Mouse (Mus musculus): ENCODE data around the gene Fbxo44. TPM values are rescaled to one million over a fixed set of nuclear protein-coding genes. Genes with fewer than 3 reads are reported as not detected.
"Not testable (repeated sequence)": the region's sequence is repeated elsewhere in the genome, so short reads cannot be mapped to it uniquely, and the experiment has no call there.

Fbxo44 gene
- total RNA-seq, 4 experiments from 2014 or later = 15.3 to 41.5 (median 26.8) TPM

DNA sequence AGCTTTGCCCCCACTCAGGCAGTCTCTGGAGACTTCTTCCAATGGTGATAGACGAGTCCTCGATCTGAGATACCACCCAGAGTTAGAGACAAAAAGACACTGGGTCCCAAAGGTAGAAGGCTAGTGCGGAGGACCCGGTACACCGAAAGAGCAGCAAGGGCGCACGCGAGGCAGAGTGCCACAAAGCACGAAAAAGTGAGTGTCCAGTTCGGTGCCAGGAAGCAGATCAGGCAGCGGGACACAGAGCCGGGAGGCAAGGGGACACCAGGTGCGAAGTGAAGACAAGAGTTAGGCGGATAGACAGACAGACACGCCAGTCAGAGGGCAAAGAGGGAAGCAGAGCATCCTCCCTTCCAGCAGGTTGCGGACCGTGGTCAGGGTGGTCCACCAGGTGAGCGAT lies 30.1 kb downstream of the Fbxo44 start, which contains the start of gene Mad2l2:
TSS of gene Mad2l2 (plus strand) at position 252 of the 400 bp plus-strand sequence.
- no peak for DNase-seq

DNA sequence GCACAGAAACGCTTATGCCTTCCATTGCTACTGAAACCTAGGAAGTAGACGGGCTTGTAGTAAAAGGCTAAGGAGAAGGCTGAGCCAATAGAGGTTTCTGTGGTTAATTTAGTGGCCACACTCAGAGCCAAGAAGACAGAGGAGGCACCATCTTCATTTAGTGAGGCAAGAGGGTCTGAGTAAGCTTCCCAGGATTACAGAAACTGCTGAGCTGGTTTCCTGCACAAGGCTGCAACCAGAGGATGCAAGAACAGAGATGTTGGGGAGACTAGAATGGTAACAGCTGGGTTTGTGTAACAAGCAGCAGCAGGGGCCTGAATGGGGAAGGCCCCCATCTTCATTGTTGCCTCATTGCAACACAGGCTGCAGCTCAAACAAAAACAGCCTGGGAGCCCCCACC lies 31.6 kb downstream of the Fbxo44 start:
- DNase-seq = no peak

DNA sequence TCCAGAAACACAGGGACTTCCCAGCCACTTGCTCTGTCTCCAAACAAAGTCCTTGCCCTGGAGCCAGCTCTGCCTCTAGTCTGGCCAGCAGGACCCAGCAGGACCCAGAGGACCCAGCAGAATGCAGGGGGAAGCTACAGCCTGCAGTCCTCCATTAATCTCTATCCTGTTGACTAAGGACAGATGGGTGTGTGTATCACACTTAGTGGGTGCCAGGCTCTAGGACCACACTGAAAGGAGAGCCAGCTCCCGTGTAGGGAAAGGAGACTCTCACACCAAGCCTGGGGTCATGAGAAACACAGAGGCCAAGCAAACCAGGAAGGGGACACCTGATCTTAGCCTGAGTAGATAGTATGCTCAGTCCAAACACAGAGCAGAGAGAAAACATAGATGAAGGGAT lies 32.0 kb downstream of the Fbxo44 start:
- DNase-seq = no peak

DNA sequence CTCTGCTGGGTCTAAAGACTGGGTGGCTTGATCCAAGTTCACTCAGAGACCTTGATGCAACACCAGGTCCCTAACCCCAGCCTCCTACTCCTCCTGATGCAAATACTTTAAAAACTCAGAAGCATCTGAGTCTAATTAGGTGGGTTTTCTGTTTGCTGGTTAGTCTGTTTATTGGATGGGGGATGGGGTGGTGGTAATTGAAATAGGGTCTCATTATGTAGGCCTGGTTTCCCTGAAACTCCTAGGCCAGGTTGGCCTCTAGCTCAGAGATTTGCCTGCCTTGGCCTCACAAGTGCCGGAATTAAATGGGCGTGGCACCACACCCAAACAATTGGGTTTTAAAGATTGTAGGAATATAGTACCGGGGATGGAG lies 37.6 kb downstream of the Fbxo44 start:
- no peak for DNase-seq

DNA sequence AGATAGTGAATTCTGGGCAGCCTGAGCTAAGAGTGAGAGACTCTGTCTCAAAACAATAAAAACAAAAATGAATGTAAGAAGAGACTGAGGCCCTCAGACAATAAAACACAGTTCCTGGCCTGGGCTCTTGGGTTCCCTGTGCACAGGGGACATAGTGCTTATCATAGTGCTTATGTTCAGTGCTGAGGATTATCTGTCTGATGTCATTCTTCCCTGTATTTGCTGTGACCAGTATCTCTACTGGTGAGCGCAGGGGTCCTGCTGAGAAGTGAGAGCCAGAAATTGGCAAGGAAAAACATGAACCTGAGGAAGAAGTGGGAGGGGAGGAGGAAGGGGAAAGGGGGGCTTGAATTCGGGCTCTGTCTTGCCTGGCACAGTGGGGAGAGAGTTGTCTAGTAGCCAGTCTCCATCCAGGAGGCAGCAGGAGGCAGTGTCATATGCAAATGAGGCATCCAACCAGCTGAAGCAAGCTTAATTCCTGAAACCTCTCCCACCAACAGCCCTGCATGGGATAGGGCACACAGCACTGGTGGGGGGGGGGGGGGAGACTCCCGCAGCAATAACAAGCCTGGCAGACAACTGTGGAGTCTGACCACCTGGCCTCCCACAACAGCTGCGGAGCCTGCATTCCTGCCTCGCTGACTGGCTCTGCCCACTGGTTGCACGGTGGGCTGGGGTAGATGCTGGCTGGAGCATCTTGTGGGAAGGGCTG lies 38.1 kb downstream of the Fbxo44 start:
- DNase-seq = no peak

DNA sequence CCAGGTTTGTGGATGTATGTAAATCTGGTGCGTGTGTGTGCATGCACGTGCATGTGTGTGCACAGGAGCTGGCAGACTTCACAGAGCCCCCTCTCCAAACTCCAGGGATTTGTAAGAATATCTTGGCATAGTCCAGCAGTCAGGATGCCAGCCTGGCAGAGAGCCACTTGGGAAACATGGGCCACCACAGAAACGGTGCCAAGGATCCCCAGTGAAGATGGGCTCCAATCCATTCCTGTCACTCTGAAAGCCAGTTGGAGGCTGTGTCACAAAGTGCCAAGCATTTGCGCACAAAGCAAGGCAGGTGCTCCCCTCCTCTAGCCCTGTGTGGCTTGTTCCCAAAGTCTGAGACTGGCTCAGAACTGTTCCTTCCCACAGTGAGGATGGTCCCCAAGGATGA lies 38.9 kb downstream of the Fbxo44 start:
- no peak for DNase-seq

DNA sequence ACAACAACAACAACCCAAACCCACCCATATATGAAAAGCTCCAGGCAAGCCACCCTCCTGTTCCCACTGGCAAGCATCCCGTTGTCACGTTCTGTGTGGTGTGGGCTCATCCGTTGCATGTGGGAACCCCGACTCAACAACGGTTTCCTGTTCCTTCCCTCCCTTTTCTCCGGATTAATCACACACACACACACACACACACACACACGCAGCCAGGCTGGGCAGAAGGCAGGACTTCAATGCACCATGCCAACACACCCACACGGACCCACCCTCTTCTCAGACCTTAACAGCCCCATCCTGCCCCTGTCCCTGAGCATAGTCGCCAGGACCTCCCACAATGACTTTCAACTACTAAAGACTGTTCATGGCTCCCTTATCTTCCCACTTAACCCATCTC lies 39.7 kb downstream of the Fbxo44 start:
- no peak for DNase-seq

DNA sequence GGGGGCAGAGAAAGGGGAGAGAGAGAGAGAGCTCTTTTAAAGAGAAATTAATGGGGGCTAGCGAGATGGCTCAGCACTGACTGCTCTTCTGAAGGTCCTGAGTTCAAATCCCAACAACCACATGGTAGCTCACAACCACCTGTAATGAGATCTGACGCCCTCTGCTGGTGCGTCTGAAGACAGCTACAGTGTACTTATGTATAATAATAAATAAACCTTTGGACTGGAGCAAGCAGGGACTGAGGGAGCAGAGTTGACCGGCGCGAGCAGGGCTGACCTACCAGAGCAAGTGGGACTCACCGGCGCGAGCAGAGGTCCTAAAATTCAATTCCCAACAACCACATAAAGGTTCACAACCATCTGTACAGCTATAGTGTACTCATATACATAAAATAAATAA lies 40.7 kb downstream of the Fbxo44 start:
- DNase-seq = not testable (repeated sequence)

DNA sequence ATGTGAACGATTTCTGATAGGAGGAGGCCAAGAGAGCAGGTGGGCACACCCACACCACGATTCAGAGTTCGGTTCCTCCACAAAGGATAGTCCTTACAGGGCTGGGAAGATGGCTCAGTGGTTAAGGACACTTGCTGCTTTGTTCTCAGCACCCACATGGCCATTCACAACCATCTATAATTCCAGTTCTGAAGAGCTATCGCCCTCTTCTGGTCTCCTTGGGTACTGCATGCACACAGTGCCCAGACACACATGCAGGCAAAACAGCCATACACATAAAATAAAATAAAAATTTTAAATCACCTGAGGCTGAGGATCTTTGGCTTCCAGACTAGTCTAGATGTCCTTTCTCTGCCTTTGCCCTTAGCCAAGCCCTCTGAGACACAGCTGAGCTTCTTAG lies 42.9 kb downstream of the Fbxo44 start:
- DNase-seq = no peak

DNA sequence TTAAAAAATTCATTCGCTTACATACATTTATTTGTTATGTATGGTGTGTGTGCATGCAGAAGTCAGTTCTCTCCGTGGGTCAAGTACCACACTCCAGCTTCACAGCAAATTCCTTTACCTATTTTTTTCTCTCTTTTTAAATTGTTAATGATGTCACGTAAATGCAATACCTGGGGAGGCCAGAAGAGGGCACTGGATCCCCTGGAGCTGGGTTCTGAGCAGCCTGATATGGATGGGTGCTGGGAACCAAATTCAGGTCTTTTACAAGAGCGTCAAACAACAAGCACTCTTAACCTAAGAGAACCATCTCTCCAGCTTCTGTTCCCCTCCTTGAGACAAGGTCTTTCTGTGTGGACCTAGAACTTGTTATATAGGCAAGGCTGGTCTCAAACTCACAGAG lies 43.6 kb downstream of the Fbxo44 start:
- DNase-seq = no peak

DNA sequence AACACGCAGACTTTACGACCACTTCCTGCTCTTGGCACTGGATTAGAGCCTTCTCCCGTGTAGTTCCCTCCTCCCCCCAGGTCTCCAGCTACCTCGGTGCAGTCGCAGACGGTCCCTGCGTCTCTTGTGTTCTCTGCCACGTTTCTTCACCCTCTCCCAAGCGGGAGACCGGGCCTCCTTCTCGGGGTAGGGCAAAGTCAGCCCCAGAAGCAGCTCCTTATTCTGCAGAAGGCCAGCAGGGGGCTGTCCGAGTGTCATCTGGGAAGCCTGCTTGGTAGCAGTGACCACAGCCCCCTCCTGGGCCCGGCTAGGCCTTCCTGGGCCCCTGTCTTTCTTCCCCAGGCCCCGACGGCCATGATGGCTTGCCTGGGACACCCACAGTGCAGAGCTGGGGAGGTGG lies 44.8 kb downstream of the Fbxo44 start:
- DNase-seq = no peak

DNA sequence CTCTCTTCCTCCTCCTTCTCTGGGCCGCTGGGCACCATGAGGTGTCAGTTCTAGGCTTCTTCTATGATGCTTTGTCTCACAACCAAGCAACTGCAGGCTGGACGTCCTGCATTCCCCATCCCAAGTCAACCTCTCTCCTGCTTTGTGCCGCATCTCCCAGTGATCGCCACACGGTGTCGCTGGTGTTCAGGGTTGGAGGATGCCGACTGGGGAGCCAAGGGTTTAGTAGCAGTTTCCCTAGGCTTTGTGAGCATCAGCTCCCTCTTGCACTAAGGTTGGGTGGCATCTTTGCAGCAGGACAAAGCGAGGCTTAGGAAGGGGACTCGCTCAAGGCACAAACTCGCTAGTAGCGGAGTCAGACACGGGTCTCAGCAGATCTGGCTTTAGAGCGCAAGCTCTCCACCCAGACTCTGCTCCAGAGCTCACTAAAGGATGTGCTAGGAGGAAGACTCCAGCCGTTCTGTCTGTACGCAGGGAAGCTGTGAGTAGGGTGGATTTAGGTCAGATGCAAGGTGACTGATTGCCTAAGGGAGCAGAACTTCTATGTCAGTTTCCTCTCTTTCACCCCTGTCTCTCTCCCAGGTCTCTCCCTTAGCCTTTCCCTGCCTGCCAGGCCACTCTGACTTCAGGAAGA lies 45.4 kb downstream of the Fbxo44 start:
- peak; percentile 67 for DNase-seq

DNA sequence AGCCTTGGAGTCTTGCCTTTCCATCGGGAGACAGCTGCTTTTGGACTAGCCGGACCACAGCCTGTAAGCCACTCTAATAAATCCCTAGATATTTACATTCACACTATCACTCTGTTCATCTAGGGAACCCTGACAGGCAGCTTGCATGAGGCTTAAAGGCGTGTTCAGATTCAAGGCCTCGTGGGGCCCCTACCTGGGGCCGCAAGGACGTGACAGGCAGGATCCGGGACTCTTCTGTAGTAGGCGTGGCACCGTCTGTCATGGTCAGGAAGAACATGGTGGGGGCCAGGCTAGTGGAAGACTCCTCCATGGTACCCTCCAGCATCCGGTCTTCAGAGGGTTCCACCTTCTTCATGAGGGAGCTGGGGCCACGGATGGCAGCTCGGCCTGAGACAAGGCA lies 47.8 kb downstream of the Fbxo44 start:
- DNase-seq = no peak

DNA sequence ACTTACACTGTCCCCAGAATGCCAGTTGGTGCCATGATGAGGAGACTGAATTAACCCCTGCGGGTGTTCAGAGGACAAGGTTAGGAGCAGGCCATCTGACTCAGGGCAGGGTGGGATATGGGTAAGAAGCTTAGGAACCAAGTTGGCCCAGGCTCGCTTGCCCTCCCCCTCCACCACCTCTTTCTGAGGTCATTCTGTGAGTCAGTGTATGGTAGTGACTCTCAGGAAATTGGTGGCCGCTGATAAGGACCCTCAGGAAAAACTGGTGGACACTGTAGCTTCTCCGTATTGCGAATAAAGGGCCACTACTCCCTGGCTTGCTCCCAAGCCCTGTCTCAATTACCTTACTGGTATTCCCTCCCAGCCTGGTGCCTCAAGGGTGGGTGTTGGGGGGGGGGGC lies 51.1 kb downstream of the Fbxo44 start:
- DNase-seq = no peak

DNA sequence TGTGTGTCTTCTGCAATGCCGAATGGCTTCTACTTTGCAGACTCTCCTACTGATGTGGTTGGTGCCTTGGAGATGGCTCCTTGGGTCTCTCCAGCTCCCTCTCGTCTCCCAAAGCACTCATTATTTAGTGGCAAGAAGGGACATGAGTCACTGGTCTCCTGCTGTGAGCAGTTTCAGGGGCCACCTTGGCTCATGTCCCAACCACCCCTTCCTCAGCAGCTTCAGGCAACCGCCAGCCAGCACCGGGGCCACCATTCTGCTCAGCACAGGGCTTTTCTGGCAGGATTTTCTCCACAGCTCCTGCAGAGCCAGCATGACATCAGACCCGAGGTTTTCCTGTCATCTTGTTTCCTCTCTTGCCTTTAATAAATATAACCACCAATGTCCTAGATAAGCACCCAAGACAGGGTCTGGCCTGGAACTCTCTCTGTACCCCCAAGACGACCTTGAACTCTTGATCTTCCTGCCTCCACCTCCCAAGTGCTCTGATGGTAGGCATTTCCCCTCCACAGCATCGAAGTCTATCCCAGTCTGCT lies 51.6 kb downstream of the Fbxo44 start:
- DNase-seq = no peak

DNA sequence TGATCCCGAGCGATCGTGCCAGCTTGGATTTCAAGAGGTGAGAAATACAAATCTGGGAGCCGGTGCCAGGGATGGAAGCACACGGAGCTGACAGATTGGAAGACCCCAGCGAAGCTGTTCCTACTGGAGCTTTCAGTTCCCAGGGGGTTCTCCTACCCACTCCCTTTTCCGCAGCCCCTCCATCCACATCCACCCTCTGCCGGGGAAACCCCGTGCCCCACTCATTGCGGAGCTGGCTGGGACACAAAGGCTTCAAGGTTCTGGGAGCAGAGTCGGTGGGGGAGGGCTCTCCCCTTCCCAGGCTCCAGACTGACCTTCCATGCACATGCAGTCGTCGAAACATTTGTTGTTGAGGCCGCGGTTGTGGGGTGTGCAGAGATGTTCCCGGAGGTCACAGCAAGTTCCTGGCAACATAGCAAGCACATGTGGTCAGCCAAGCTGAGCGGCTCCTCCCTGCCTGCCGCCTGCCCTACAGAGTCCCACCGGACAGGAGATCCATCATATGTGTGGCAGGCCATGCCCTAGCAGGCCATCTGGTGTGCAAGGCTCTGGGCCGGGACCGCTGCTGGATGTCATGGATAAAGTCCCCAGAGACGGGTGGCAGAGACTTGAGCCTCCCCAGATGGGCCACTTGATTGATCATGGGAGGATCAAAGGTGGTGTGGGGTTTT lies 52.5 kb downstream of the Fbxo44 start:
- DNase-seq = no peak

DNA sequence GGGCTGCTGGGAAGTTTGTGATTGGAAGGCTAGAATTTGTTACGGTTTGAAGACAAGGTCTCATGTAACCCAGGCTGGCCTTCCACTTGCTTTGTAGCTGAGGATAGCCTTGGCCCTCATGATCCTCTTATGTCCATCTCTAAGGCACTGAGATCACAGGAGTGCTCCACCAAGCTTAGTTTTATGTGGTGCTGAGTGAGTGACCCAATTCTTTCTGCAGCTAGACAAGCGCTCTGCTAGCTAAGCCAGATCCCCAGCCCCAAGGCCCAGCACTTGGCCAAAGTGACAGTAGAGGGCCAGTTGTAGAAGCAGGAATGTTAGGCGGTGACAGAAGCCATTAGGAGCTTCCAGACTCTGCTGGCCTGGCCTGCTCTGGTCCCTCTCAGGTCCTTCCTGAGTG lies 56.1 kb downstream of the Fbxo44 start:
- DNase-seq = no peak

Small RNA genes within 50 kb of the gene (microRNA-seq; reads per million reads assigned to microRNA genes)
- gene Mir7022 = 0.17 to 0.35 reads per million in 2 experiments

Other genes with a start within 250 kb of the Fbxo44 start
- 10 to 100 TPM; 31.2 to 44.5 (median 39.4) TPM for gene Plod1, start 223.7 kb downstream of the Fbxo44 start, total RNA-seq (2022)
- gene 2510039O18Rik, start 219.6 kb downstream of the Fbxo44 start, total RNA-seq (2022) = 10 to 100 TPM; 45.5 to 52.4 (median 47.4) TPM
- under 1 TPM in 1 of 4 experiments, not detected in 3; 0.40 TPM for gene Nppb, start 174.7 kb downstream of the Fbxo44 start, total RNA-seq (2022)
- not detected for gene Nppa, start 159.8 kb downstream of the Fbxo44 start, total RNA-seq (2022)
- 10 to 100 TPM; 10.1 to 20.4 (median 15.8) TPM for gene Clcn6, start 121.7 kb downstream of the Fbxo44 start, total RNA-seq (2022)
- gene Mthfr, start 121.4 kb downstream of the Fbxo44 start, total RNA-seq (2022) = 10 to 100 TPM; 24.2 to 51.9 (median 36.7) TPM
- gene Agtrap, start 72.5 kb downstream of the Fbxo44 start, total RNA-seq (2022) = 100 to 1,000 TPM; 117 to 136 (median 124) TPM
- 10 to 100 TPM; 24.5 to 32.7 (median 28.9) TPM for gene Mad2l2, start 30.1 kb downstream of the Fbxo44 start, total RNA-seq (2022)
- gene Draxin, start 29.8 kb downstream of the Fbxo44 start, total RNA-seq (2022) = under 1 TPM; 0.06 to 0.15 (median 0.12) TPM
- gene Fbxo6, start 8.3 kb downstream of the Fbxo44 start, total RNA-seq (2022) = 10 to 100 TPM; 50.2 to 84.6 (median 64.4) TPM
- 10 to 100 TPM in 3 of 4 experiments, 1 to 10 TPM in 1; 9.8 to 15.7 (median 13.4) TPM for gene Fbxo2, start 139 bp upstream of the Fbxo44 start, total RNA-seq (2022)
- gene Disp3, start 127.5 kb upstream of the Fbxo44 start, total RNA-seq (2022) = under 1 TPM; 0.42 to 0.68 (median 0.66) TPM